Mouse (Mus musculus): Measurements from ENCODE around the gene Tpt1.
"Not testable (repeated sequence)": the region's sequence is repeated elsewhere in the genome, so short reads cannot be mapped to it uniquely, and the experiment has no call there.

Tpt1 gene

DNA sequence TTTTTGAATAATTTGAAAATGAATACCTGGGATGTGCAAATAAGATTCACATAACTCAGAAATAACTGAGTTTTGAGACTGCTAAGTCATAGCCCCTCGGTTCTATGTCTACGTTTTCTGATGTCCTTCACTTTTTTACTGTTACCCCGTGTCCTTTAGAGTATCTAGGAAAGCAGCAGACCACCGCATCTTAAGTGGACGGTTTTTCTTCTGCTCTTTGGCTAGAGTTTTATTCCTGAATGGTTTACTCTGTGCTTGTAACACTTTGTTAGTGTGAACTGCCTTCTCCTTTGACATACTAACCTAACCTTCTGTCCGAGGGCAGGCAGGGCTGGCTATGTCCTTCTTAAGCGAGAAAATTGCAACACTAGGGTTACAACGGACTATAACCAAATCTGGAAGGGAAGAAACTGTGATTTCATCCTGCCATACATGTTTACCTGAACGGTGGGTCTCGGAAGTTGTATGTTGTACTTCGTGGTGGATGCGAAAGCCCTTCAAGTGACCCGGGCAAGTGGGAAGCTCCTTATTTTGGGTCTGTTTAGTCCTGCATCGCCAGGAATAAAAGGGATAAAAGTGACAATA lies 690 bp upstream of the Tpt1 start:
- no peak for DNase-seq (ENCODE audit: low read depth)

DNA sequence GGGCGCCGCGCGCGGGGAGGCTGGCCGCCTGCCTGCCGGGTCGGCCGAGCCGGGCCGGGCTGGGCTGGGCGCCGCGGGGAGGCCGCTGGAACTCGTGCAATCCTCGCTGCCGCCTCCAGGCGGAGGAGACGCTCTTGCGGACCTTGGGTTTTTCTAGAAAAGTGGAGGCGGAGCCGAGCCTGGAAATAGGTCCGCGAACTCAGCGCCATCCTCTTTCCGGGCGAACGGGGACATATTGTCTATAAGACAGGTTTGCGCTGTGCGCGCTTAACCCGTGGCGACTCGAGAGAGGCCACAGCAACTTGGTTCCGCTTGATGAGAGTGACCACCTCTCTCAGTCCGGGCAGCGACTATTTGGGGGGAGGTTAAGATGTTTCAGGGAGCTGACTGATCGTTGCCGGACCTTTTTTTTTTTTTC lies 814 bp downstream of the Tpt1 start:
- peak; percentile 91 for DNase-seq (ENCODE audit: low read depth)

DNA sequence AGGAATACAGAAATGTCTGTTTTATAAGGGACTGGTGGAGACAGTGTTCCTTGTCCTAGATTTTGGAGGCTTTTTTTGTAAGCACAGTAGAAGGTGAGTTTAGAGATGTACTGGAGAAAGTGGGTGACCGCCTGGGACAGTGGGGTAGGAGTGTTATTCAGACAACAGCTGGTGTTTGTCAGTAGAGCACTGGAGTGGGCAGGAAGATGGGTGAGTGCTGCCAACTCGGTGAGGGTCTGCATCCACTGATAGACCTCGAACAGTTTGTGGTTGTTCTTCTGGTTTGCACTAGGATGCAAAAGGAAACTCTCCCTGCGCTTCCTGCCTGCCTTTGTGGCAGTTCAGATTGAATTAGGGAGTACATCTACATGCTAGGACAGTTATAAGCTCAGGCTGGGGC lies 2.8 kb downstream of the Tpt1 start:
- DNase-seq (ENCODE audit: low read depth), result no peak

DNA sequence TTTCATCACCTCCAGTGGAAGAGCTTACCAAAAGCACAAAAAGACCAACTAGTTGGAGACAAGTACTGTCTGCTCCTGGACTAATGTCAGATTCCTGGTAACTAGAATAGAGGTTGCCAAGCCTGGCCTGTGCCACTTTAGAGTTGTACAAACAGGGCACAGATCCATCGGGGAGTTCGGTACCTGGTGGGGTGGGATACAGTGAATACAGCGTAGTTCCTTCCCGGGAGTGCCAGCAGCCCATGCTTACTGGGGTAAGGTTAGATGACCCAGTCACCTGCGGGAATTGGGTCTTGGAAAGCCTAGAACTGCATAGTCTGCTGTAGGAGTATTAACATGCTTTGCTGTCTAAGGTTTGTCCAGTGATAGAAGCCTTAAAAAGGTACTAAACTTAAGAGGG lies 3.6 kb downstream of the Tpt1 start:
- DNase-seq (ENCODE audit: low read depth), result no peak

DNA sequence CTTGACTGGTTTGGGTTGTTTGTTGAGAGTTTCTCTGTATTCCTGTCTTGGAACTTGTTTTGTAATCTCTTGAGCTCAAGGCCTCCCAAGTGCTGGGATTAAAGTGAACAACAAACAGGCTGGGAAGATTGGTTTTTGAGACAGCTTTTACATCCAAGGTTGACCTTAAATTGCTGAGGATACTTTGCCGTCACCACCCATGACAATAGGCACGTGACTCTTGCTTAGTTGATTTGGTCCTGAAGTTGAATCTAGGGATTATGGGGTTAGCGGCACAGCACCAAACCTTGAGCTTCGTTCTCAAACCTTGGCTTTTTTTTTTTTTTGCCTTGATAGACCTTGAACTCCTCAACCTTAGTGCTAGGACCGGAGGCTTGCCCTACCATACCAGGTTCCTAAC lies 4.3 kb downstream of the Tpt1 start:
- no peak for DNase-seq (ENCODE audit: low read depth)

DNA sequence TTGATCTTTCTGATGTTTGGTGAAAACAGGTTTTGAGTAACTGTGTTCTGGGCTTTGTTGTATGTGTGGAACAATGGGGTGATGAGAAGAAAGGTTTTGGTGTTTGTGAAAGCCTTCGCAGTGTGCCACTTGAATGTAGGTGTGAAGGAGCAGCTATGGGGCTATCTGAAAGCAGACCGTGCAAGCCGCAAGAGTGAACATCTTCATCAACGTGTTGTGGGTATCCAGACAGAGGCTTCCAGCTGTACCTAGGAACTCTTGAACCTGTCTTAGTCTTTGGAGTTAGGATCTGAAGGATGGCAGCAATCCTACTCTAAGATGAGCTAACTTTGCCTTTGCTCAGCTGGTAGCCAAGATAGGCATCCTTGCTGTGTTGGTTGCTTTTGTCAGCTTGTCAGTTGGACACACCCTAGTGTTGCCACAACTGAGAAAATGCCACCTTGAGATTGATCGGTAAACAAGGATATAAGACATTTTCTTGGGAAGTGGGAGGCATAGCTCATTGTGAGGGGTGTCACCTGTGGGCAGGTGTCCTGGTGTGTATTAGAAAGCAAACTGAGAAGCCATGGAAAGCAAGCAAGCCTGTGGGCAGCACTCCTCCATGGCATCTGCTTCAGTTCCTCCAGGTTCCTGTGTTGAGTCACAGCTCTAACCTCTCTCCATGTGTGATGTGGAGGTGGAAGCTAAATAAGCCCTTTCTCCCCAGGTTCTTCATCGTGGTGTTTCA lies 5.1 kb downstream of the Tpt1 start:
- peak; percentile 38 for DNase-seq (ENCODE audit: low read depth)

DNA sequence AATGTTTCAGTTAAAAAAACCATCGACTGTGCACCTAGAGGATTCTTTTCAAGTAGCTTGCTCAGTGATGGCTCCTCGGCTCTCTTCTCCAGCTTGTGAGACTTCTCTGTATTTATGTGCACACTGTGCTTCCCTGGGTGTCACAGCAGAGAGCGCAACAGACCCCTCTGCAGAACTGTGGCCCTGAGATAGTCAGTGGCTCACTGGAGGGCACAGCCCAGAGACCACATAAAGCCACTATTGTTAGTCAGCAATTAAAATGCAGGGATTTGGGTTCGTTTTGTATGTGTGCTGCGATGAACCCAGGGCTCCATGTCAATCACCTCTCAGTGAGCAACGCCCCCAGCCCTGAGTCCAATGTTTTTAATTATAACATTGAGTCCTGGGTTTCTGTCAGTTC lies 5.9 kb downstream of the Tpt1 start:
- no peak for DNase-seq (ENCODE audit: low read depth)

DNA sequence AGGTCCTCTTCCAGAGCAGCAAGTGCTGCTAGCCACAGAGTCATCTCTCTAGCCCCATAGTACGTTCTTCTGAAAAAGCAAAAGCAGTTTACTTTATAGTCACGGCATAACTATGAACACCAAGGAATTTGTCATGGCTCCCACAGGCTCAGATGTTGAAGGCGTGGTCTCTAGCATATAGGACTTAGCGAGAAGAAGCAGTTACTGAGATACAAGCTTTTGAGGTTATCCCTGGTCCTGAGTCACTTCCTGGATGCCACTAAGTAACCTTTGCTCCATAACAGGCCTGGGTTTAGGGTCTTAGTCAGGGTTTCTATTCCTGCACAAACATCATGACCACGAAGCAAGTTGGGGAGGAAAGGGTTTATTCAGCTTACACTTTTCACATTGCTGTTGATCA lies 7.1 kb downstream of the Tpt1 start:
- peak; percentile 91 for DNase-seq (ENCODE audit: low read depth)

DNA sequence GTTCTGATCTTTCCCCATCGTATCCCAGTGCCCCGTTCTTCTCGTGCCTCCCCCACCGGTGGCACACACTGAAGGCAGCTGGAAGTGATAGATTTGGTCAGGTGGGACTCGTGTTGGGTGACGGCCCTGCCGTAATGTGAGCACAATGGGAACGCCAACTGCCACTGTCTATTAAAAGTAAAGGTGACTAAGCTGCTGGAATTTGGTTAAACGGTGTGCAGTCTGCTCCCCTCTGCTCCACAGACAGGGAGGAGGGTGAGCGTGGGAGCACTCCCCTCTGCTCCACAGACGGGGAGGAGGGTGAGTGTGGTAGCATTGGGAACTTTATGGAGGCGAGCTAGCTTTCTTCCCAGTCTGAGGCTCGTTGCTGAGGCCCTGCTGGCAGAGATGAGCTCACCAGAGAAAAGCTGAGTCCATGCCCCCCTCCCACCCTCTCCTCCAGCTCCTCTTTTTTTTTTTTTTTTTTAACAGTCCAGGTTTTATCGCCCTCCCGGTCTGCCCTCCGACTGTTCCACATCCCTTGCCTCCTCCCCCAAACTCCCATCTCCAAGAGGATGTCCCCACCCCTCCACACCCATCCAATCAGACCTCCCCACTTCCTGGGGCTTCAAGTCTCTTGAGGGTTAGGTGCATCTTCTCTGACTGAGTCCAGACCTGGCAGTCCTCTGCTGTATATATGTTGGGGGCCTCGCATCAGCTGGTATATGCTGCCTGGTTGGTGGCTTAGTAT lies 10.5 kb downstream of the Tpt1 start:
- DNase-seq (ENCODE audit: low read depth), result no peak

DNA sequence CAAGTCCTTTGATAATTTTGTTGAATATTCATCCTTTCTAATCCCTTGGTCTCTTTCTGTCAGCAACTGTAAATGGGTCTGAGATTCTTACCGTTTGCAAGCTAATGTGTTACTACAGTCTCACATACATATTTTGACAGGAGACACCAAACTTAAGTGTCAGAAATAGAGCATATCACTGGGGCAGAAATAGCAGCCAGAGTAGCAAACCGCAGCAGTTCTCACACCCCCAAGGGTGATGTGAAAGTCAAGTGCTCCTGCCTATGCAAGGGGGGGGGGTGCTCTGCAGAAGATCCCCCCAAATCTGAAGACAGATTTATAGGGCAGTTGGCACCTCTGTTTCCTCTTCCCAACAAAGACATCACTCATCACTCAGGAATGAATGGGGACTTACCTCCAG lies 13.3 kb downstream of the Tpt1 start:
- no peak for DNase-seq (ENCODE audit: low read depth)

DNA sequence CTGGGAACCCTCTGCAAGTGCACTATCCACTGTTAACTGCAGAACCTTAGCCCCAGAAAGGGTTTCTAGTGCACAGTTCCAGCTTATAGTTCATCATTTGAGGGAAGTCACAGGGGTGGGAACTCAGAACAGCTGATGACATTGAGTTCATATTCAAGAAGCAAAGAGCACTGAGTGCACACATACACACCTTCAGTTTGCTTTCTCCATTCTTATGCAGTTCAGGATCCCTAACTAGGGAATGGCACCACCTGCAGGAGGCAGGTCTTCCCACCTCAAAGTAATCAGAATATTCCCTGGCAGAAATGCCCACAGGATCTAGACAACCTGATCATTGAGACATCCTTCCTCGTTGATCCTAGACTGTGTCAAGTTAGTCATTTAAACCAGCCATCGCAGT lies 14.7 kb downstream of the Tpt1 start:
- no peak for DNase-seq (ENCODE audit: low read depth)

DNA sequence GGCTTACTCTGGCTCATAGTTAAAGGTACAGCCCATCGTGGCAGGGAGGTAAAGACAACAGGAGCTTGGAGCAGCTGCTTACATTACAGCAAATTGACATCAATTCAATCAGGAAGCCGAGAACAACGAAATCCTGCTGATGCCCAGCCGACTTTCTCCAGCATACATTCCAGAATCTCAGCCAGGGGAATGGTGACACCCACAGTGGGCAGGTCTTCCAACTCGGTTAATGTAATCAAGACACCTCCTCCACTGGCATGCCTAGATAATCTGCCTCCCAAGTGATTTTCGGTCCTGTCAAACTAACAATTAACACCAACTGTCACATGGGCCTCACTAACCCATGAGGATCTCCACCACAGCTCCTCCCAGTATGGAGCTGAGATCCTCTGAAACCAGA lies 17.8 kb downstream of the Tpt1 start:
- no peak for DNase-seq (ENCODE audit: low read depth)

DNA sequence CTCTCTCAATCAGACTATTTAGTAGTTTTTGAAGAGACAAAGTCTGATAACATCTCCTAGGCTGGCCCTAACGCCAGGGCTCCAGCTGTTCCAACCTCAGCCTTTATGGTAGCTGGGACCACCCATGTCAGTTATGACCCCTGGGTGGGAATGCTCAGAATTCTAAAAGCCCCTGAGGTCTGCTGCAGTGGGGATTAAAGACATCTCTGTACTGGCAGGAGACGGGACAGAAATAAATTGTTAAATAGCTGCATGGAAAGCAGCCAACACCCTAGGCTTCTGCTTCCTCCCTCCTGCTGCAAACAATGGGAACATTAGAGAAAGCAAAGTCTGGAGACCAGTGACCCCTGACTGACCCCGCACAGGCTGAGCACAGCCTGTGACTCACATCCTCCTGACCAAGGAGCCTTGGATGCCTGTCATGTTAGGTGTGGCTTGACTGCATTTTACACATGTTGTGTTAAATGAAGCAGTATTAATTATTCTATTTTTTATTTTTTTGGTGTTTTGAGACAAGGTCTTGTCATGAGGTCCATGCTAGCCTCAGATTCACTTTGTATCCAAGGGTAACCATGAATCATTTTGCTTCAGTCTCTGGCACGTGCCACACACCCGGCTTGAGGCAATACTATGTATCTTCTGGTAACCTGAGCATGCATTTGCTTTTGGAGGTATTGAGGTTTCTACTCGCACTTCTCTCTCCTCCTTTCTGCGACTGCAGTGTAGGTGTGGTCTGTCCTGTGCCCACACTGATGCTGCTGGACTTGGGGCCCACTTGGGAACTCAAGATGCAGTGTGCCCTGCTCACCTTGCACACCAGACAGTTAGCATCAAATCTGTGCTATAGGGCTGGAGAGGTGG lies 18.9 kb downstream of the Tpt1 start:
- peak; percentile 97 for DNase-seq (ENCODE audit: low read depth)

DNA sequence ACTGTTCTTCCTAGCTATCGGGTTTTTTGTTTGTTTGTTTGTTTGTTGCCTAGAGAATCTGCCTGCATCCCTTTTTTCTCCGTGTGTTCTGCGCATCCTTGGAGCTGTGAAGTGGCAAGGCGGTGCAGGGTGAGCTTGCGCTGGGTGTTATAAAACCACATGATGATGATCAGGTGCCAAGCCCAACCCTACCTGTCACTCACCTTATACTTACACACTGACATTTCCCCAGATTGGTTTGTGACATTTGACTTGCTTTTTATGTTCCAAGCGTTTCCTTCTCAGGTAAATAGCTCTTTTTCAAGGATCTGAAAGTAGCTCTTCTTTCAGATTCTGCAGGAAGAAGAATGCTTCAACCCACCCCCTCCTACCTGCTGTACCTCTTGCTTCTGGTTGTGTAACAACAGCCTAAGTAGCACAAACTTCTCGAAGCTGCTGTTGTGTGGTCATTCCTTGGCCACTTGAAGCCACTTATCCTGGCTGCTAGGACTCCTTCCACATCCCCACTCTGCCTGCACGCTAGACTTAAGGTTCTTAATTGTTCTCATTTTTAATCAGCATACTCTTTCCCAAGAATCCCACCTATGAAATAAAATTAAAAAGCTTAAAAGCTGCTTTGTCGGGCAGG lies 21.9 kb downstream of the Tpt1 start:
- DNase-seq (ENCODE audit: low read depth), result no peak

DNA sequence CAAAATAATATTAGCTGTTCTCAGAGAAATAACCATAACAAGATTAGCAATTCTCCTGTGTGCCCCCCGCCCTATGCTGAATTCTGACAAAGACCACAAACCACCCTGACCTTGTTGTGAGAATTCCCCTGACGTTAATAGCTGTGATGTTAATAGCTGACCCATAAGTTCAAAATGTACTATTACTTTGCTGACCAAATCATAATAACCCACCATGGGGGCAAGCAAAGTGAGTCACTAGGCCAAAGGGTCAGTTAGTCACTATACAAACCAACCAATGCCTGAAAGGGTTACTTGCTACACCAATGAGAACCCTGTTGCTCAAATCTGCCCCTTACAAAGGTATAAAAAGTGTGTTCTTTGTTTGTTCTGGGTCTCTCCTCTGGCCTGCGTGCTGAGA lies 23.1 kb downstream of the Tpt1 start:
- not testable (repeated sequence) for DNase-seq (ENCODE audit: low read depth)

DNA sequence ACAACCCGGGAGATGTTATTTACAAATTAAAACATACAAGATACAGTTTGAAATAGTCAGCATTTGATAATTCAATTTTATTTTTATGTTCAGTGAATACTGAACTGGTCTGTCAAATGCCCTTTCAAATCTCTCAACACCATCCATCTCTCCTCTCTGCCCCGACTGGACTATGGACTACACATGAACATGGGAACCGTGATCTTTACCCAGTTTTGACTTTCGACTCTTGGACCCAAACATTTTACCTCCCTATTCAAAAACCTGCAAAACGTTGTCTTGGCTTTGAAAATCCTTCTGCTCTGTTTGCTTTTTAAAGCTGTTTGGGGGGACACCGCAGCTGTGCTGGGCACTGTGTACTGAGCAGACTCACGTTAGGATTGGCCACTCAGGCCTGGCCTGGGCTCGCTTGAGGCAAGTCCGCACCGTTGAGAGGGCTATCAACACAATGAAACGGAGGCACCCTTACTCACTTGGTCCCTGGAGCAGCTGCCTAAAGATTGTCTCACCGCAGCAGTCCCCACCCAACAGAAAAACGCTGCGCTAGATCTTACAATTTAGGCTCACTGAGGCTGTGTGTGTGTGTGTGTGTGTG lies 25.0 kb downstream of the Tpt1 start:
- DNase-seq (ENCODE audit: low read depth), result no peak

DNA sequence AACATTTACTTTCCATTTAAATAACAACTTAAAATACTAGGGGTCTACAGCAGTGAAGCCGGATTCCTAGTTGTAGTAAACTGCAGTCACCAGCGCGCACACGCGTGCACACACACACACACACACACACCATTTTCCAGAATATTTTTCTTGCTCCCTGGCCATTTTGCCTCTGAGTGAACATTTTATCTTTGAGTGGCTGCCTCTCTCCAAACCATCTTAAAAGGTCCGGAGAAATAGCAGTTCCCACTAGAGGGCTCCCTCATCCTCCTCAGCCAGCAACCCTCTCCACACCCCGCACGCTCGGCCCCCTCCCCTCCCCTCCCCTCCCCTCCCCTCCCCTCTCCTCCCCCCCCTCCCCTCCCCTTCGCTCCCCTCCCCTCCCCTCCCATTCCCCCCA lies 25.7 kb downstream of the Tpt1 start:
- peak; percentile 78 for DNase-seq (ENCODE audit: low read depth)

DNA sequence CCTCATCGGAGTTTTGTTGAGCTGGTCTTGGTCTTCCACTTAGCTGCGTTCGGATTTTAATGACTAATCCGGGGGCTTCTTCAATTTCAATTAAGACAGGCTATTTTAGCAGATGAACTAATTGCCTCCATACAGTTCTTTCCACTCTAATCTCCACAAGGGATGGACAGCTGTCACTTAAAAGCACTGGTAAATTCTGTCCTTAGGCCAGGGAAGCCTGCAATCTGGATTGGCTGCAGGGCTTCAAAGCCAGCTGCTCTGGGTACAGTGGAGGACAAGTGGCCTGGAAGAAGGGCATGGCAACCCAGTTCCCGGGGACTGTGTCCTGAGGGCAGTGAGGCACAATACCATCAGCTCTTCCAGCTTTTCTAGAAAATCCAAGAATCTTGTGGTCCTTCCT lies 26.2 kb downstream of the Tpt1 start:
- DNase-seq (ENCODE audit: low read depth), result no peak

DNA sequence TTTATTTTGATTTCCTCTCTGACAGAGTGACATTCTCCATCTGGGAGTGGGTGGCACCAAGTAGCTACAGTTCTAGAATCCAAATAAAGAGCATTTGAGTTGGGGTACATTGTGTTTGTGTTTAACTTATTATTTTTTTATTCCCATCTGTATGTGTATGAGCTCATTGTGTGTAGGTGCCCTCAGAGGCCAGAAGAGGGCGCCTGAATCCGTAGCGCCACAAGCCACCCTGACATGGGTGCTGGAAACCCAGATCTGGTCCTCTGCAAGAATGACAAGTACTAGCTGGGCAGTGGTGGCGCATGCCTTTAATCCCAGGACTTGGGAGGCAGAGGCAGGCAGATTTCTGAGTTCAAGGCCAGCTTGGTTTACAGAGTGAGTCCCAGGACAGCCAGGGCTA lies 26.9 kb downstream of the Tpt1 start:
- no peak for DNase-seq (ENCODE audit: low read depth)

DNA sequence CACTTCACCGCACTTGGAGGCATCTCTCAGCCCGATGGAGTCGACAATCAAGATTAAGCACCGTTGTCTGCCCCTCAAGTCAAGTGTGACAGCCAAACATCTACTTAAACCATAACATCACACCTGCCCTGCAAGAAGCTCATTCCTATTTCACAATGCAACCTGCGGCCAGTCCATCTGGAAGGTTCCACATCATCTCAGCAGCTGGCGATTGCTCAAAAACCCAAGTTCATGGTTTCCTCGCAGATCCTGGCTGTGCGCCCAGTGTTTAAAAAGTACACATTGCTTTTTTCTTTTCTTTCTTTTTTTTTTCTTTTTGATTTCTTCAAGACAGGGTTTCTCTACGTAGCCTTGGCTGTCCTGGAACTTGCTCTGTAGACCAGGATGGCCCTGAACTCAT lies 28.7 kb downstream of the Tpt1 start:
- DNase-seq (ENCODE audit: low read depth), result peak; percentile 75

DNA sequence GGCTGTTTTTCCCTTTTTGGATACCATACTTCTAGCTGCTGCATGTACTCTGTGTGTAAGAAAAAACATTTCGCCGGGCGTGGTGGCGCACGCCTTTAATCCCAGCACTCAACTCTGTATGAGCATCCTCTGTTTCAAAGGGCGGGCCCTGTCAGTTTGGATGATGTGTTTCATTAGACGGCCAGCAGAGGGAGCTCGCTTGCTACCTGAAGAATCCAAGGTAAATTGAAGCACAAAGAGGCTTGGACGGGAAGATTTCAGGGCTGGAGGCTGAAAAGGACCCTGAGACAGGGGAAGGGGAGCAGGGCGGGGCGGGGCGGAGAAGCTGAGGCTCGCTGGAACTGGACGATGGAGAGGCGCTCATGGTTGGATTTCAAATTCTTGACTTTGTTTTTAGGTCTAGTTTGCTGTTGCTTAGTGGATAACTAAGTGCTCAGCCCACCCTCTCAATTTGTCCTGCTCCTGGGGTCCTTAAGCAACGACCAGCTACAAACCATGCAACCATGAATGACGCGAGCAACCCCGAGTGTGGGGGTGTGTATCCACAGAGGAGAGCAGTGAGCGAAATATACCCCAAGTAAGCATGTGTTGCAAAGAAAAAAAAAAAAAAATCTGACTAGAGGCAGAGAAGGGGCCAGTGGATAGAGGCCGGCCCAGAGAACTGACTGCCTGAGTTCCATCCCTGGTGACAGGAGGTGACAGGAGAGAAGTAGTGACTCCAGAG lies 31.6 kb downstream of the Tpt1 start:
- peak; percentile 83 for DNase-seq (ENCODE audit: low read depth)

Measured in 416B (cell line).